Mouse (Mus musculus): ENCODE data around the gene Krtap11-1.

Krtap11-1 gene

GRCm38 (mm10) chr16:89530547-89530946 is 40.4 kb downstream of the Krtap11-1 start:
- H3K9me3 ChIP-seq (ENCODE audit: low read length): no peaks in the 10 kb centered on the region
- H3K4me3 ChIP-seq (replicated peaks; ENCODE audit: low read length): no peak overlapping the region

GRCm38 (mm10) chr16:89529846-89530245 is 41.1 kb downstream of the Krtap11-1 start:
- H3K36me3 ChIP-seq (ENCODE audit: insufficient read depth, low read length): no peaks in the 10 kb centered on the region
- no peak overlapping the region for H3K4me3 ChIP-seq (replicated peaks; ENCODE audit: low read length)
- TF ChIP-seq NANOG (IDR thresholded peaks at IDR 0.05; ENCODE audit: borderline replicate concordance, low read length): no peak
- TF ChIP-seq POU5F1 (IDR thresholded peaks at IDR 0.05; ENCODE audit: borderline replicate concordance, low read length): no peak
- TF ChIP-seq CTCF (conservative IDR thresholded peaks at IDR 0.05; ENCODE audit: low read length): no peak
- no peaks in the 10 kb centered on the region for H3K4me1 ChIP-seq (replicated peaks; ENCODE audit: low read depth, low read length)
- H3K9me3 ChIP-seq (ENCODE audit: low read length): no peaks in the 10 kb centered on the region
- no peaks in the 10 kb centered on the region for H3K27me3 ChIP-seq (ENCODE audit: insufficient read depth, low read length)

More at GRCm38 (mm10) chr16:89530547-89530946, 40.4 kb downstream of the Krtap11-1 start:
- TF ChIP-seq POU5F1 (IDR thresholded peaks at IDR 0.05; ENCODE audit: borderline replicate concordance, low read length): no peak
- TF ChIP-seq NANOG (IDR thresholded peaks at IDR 0.05; ENCODE audit: borderline replicate concordance, low read length): no peak
- TF ChIP-seq CTCF (conservative IDR thresholded peaks at IDR 0.05; ENCODE audit: low read length): no peak
- Histone ChIP-seq H3K4me1 (replicated peaks; ENCODE audit: low read depth, low read length) (no peaks in the 10 kb centered on the region), H3K27me3 (ENCODE audit: insufficient read depth, low read length) (no peaks in the 10 kb centered on the region), H3K36me3 (ENCODE audit: insufficient read depth, low read length) (no peaks in the 10 kb centered on the region)

GRCm38 (mm10) chr16:89528380-89528779 is 42.6 kb downstream of the Krtap11-1 start:
- H3K4me1 ChIP-seq (replicated peaks; ENCODE audit: low read depth, low read length): no peaks in the 10 kb centered on the region
- peaks cover 7% of the 10 kb centered on the region; the same call in 1 of the 2 replicates for H3K9me3 ChIP-seq (ENCODE audit: low read length)
- no peaks in the 10 kb centered on the region for H3K36me3 ChIP-seq (ENCODE audit: insufficient read depth, low read length)
- no peaks in the 10 kb centered on the region for H3K27me3 ChIP-seq (ENCODE audit: insufficient read depth, low read length)
- H3K4me3 ChIP-seq (replicated peaks; ENCODE audit: low read length): no peak overlapping the region
- TF ChIP-seq NANOG (IDR thresholded peaks at IDR 0.05; ENCODE audit: borderline replicate concordance, low read length) (no peak), CTCF (conservative IDR thresholded peaks at IDR 0.05; ENCODE audit: low read length) (no peak), POU5F1 (IDR thresholded peaks at IDR 0.05; ENCODE audit: borderline replicate concordance, low read length) (no peak)

- Histone ChIP-seq H3K4me3 (replicated peaks; ENCODE audit: low read length) (no peak overlapping the region), H3K36me3 (ENCODE audit: insufficient read depth, low read length) (no peaks in the 10 kb centered on the region)
- TF ChIP-seq CTCF (conservative IDR thresholded peaks at IDR 0.05; ENCODE audit: low read length) (no peak), POU5F1 (IDR thresholded peaks at IDR 0.05; ENCODE audit: borderline replicate concordance, low read length) (no peak), NANOG (IDR thresholded peaks at IDR 0.05; ENCODE audit: borderline replicate concordance, low read length) (no peak)
These were observed 50.0 kb downstream of the Krtap11-1 start for GRCm38 (mm10) chr16:89520996-89521395.

GRCm38 (mm10) chr16:89520555-89520954 is 50.4 kb downstream of the Krtap11-1 start:
- TF ChIP-seq POU5F1 (IDR thresholded peaks at IDR 0.05; ENCODE audit: borderline replicate concordance, low read length): no peak
- no peak for TF ChIP-seq CTCF (conservative IDR thresholded peaks at IDR 0.05; ENCODE audit: low read length)
- no peak for TF ChIP-seq NANOG (IDR thresholded peaks at IDR 0.05; ENCODE audit: borderline replicate concordance, low read length)
- H3K9me3 ChIP-seq (ENCODE audit: low read length): peaks cover 7% of the 10 kb centered on the region; the same call in 1 of the 2 replicates
- no peaks in the 10 kb centered on the region for H3K4me1 ChIP-seq (replicated peaks; ENCODE audit: low read depth, low read length)
- no peaks in the 10 kb centered on the region for H3K36me3 ChIP-seq (ENCODE audit: insufficient read depth, low read length)
- H3K27me3 ChIP-seq (ENCODE audit: insufficient read depth, low read length): no peaks in the 10 kb centered on the region
- H3K4me3 ChIP-seq (replicated peaks; ENCODE audit: low read length): no peak overlapping the region

More at GRCm38 (mm10) chr16:89520996-89521395, 50.0 kb downstream of the Krtap11-1 start:
- H3K27me3 ChIP-seq (ENCODE audit: insufficient read depth, low read length): no peaks in the 10 kb centered on the region
- H3K9me3 ChIP-seq (ENCODE audit: low read length): peaks cover 7% of the 10 kb centered on the region; the same call in 1 of the 2 replicates
- H3K4me1 ChIP-seq (replicated peaks; ENCODE audit: low read depth, low read length): no peaks in the 10 kb centered on the region

Data from E14TG2a.4 (cell line).